Mouse (Mus musculus): ENCODE measurements at regions not wholly inside any gene's neighbourhood (a gene's known extent, or its start where the extent isn't known, plus 50 kb on each side); places are given as distances from the start of the nearest gene placed in this dataset.

- TF ChIP-seq POLR2A (IDR thresholded peaks at IDR 0.05; ENCODE audit: low read depth, low read length): no peak
- no peak for TF ChIP-seq CTCF (IDR thresholded peaks at IDR 0.05; ENCODE audit: extremely low read depth, insufficient read depth, insufficient read length, insufficient replicate concordance)
These were observed 146.9 kb upstream of the P2ry1 start for GRCm38 (mm10) chr3:60855734-60856133.
